Mouse (Mus musculus) lung, adult 2 months (tissue): Measurements from ENCODE around the gene Kcnh1. TPM values are rescaled to one million over a fixed set of nuclear protein-coding genes. Genes with fewer than 3 reads are reported as not detected.

ENCODE experiments used
- DNase-seq: peaks from one replicate; pipeline ENCODE4 v3.0.0; 2022
- H3K4me1 ChIP-seq: fragments of 200-500 bp; 2 replicates; pipeline ENCODE4 v1.6.1; 2011; ENCODE audit warnings: low read length; ENCODE audit not compliant: control insufficient read depth, insufficient read depth
- H3K4me3 ChIP-seq: fragments of 200-500 bp; replicated peaks from 2 replicates; pipeline ENCODE3; 2011; ENCODE audit warnings: low read depth, mild to moderate bottlenecking, control low read depth, low read length; ENCODE audit errors: extremely low read depth
- CTCF ChIP-seq: fragments of 200-500 bp; IDR thresholded peaks from 2 replicates; pipeline ENCODE4 v1.5.1; 2011; ENCODE audit warnings: mild to moderate bottlenecking, low read length, control low read depth; ENCODE audit not compliant: insufficient read depth
- POLR2A ChIP-seq: fragments of 200-500 bp; IDR thresholded peaks from 2 replicates; pipeline ENCODE4 v1.6.1; 2011; ENCODE audit warnings: low read depth, mild to moderate bottlenecking, control low read depth, low read length, borderline replicate concordance; ENCODE audit errors: extremely low read depth
- WGBS: fragments of 180-500 bp; shearing (Covaris S2); methylation state at CpG from one replicate; pipeline ENCODE4 v1.1.7; 2018; 5-methylcytosine and 5-hydroxymethylcytosine counted together
- polyA plus RNA-seq: library from polyadenylated mRNA; depleted of rRNA; stranded (reverse); fragments of >200 nt; gene quantifications from 2 replicates; pipeline ENCODE4 v1.2.3, GENCODE M21; 2012

Kcnh1 gene
- polyA plus RNA-seq, 1 experiment: 1.9 TPM

- Histone ChIP-seq H3K4me1 (peaks cover 4% of the 10 kb centered on the region; the same call in 1 of the 2 replicates), H3K4me3 (no peak overlapping the region)
- WGBS: 72% methylated on average over 5 of the region's 5 CpGs
- no peak for DNase-seq
- TF ChIP-seq CTCF (no peak), POLR2A (no peak)
These were observed 255.6 kb downstream of the Kcnh1 start for GRCm38 (mm10) chr1:192446158-192446557.

GRCm38 (mm10) chr1:192447666-192448065 is 257.1 kb downstream of the Kcnh1 start:
- DNase-seq: no peak
- TF ChIP-seq POLR2A: no peak
- no peak for TF ChIP-seq CTCF
- H3K4me1 ChIP-seq: peaks cover 4% of the 10 kb centered on the region; the same call in 1 of the 2 replicates
- H3K4me3 ChIP-seq: no peak overlapping the region
- 61% methylated on average over 2 of the region's 2 CpGs for WGBS

- no peak for TF ChIP-seq POLR2A
- no peak for TF ChIP-seq CTCF
- no peak for DNase-seq
These were observed 257.9 kb downstream of the Kcnh1 start for GRCm38 (mm10) chr1:192448512-192448911.

GRCm38 (mm10) chr1:192449572-192450351 is 259.2 kb downstream of the Kcnh1 start:
- WGBS: 44% methylated on average over 4 of the region's 4 CpGs
- no peak for DNase-seq
- H3K4me3 ChIP-seq: no peak overlapping the region
- no peak for TF ChIP-seq POLR2A
- no peak for TF ChIP-seq CTCF
- peaks cover 6% of the 10 kb centered on the region; the same call in 1 of the 2 replicates for H3K4me1 ChIP-seq

More at GRCm38 (mm10) chr1:192448512-192448911, 257.9 kb downstream of the Kcnh1 start:
- H3K4me1 ChIP-seq: peaks cover 4% of the 10 kb centered on the region; the same call in 1 of the 2 replicates
- 88% methylated on average over 1 of the region's 1 CpGs for WGBS
- H3K4me3 ChIP-seq: no peak overlapping the region

GRCm38 (mm10) chr1:192450425-192450824 is 259.9 kb downstream of the Kcnh1 start:
- TF ChIP-seq CTCF: no peak
- Histone ChIP-seq H3K4me3 (no peak overlapping the region), H3K4me1 (peaks cover 6% of the 10 kb centered on the region; the same call in 1 of the 2 replicates)
- DNase-seq: no peak

GRCm38 (mm10) chr1:192451722-192452121 is 261.1 kb downstream of the Kcnh1 start:
- Histone ChIP-seq H3K4me3 (no peak overlapping the region), H3K4me1 (peaks cover 6% of the 10 kb centered on the region; the same call in 1 of the 2 replicates)
- WGBS: 79% methylated on average over 4 of the region's 4 CpGs
- TF ChIP-seq CTCF (no peak), POLR2A (no peak)
- no peak for DNase-seq

- DNase-seq: no peak
- 31% methylated on average over 1 of the region's 1 CpGs for WGBS
- TF ChIP-seq CTCF (no peak), POLR2A (no peak)
These were observed 263.9 kb downstream of the Kcnh1 start for GRCm38 (mm10) chr1:192454501-192454900.

GRCm38 (mm10) chr1:192454981-192455380 is 264.4 kb downstream of the Kcnh1 start:
- no peak for DNase-seq
- 68% methylated on average over 4 of the region's 4 CpGs for WGBS
- H3K4me1 ChIP-seq: peaks cover 3% of the 10 kb centered on the region; the same call in 1 of the 2 replicates
- no peak for TF ChIP-seq POLR2A
- TF ChIP-seq CTCF: no peak
- no peak overlapping the region for H3K4me3 ChIP-seq

More at GRCm38 (mm10) chr1:192454501-192454900, 263.9 kb downstream of the Kcnh1 start:
- Histone ChIP-seq H3K4me3 (no peak overlapping the region), H3K4me1 (peaks cover 6% of the 10 kb centered on the region; the same call in 1 of the 2 replicates)

GRCm38 (mm10) chr1:192457037-192457436 is 266.5 kb downstream of the Kcnh1 start:
- Histone ChIP-seq H3K4me1 (0 out of 2 replicates have a peak, but pooled peaks cover 2% of the 10 kb centered on the region), H3K4me3 (no peak overlapping the region)
- TF ChIP-seq POLR2A (no peak), CTCF (no peak)
- 43% methylated on average over 3 of the region's 3 CpGs for WGBS
- no peak for DNase-seq

GRCm38 (mm10) chr1:192457526-192458206 is 267.1 kb downstream of the Kcnh1 start:
- 80% methylated on average over 6 of the region's 6 CpGs for WGBS
- H3K4me3 ChIP-seq: no peak overlapping the region
- no peak for DNase-seq
- no peak for TF ChIP-seq CTCF
- no peak for TF ChIP-seq POLR2A
- 0 out of 2 replicates have a peak, but pooled peaks cover 2% of the 10 kb centered on the region for H3K4me1 ChIP-seq
